Mouse (Mus musculus) MEL (cell line): ENCODE results near the gene Rasip1. TPM values are rescaled to one million over a fixed set of nuclear protein-coding genes. Genes with fewer than 3 reads are reported as not detected.

Experiments
- DNase-seq: peaks from one replicate; pipeline ENCODE4 v3.0.0; 2011; ENCODE audit warnings: low read depth, low spot score
- H3K27ac ChIP-seq: 2 replicates; pipeline ENCODE4 v1.5.1; 2012; ENCODE audit warnings: low read depth, mild to moderate bottlenecking, control low read depth, low read length, moderate library complexity; ENCODE audit not compliant: control insufficient read depth
- H3K27me3 ChIP-seq, 2 experiments: fragments of 150-350 bp in 1 of 2; sonication (generic) in 1 of 2; 2 replicates each; pipeline ENCODE4 v1.6.1; 2012; ENCODE audit warnings: low read length in 2 of 2, mild to moderate bottlenecking in 2 of 2, improper control_type of control experiment in 1 of 2, moderate library complexity in 1 of 2; ENCODE audit not compliant: insufficient read depth in 2 of 2, control insufficient read depth in 1 of 2
- H3K36me3 ChIP-seq, 2 experiments: 2 replicates each; pipeline ENCODE4 v1.6.1; 2012 to 2014; ENCODE audit warnings: low read length in 2 of 2, improper control_type of control experiment in 1 of 2, inconsistent platforms in 1 of 2, mild to moderate bottlenecking in 1 of 2; ENCODE audit not compliant: insufficient read depth in 2 of 2, control insufficient read depth in 1 of 2
- H3K4me1 ChIP-seq, 2 experiments: fragments of 150-350 bp in 1 of 2; sonication (generic) in 1 of 2; 2 replicates each; pipeline ENCODE4 v1.6.1; 2012; ENCODE audit warnings: low read length in 2 of 2, improper control_type of control experiment in 1 of 2, mild to moderate bottlenecking in 1 of 2; ENCODE audit not compliant: insufficient read depth in 2 of 2, control insufficient read depth in 1 of 2
- H3K4me3 ChIP-seq, 2 experiments: fragments of 150-350 bp in 1 of 2; sonication (generic) in 1 of 2; 2 replicates each; pipeline ENCODE4 v1.5.1; 2012; ENCODE audit warnings: low read depth in 2 of 2, low read length in 2 of 2, mild to moderate bottlenecking in 2 of 2, moderate library complexity in 2 of 2, control low read depth in 1 of 2, improper control_type of control experiment in 1 of 2; ENCODE audit not compliant: control insufficient read depth in 1 of 2, insufficient read depth in 1 of 2
- H3K79me2 ChIP-seq: 2 replicates; pipeline ENCODE4 v1.6.1; 2012; ENCODE audit warnings: mild to moderate bottlenecking, low read length, moderate library complexity; ENCODE audit not compliant: control insufficient read depth, poor library complexity, insufficient read depth
- H3K9ac ChIP-seq: 2 replicates; pipeline ENCODE4 v1.6.1; 2012; ENCODE audit warnings: low read depth, mild to moderate bottlenecking, control low read depth, low read length, moderate library complexity; ENCODE audit not compliant: control insufficient read depth, poor library complexity, severe bottlenecking
- H3K9me3 ChIP-seq: fragments of 150-350 bp; sonication (generic); replicated peaks from 2 replicates; pipeline ENCODE4 v1.6.1; 2012; ENCODE audit warnings: mild to moderate bottlenecking, low read length, improper control_type of control experiment, moderate library complexity; ENCODE audit not compliant: insufficient read depth
- BHLHE40 ChIP-seq: IDR thresholded peaks from 2 replicates; pipeline ENCODE4 v1.6.1; 2012; ENCODE audit warnings: low read depth, mild to moderate bottlenecking, inconsistent platforms, low read length, improper control_type of control experiment, borderline replicate concordance
- CHD2 ChIP-seq: IDR thresholded peaks from 2 replicates; pipeline ENCODE4 v1.6.1; 2011; ENCODE audit warnings: low read length, improper control_type of control experiment
- CTCF ChIP-seq, 3 experiments: IDR thresholded peaks in 2 of 3; conservative IDR thresholded peaks in 1 of 3; 2 replicates each; pipeline ENCODE4 v1.5.1; 2011 to 2012; ENCODE audit warnings: low read length in 3 of 3, low read depth in 2 of 3, mild to moderate bottlenecking in 2 of 3, improper control_type of control experiment in 1 of 3, inconsistent platforms in 1 of 3, mixed read lengths in 1 of 3, moderate library complexity in 1 of 3; ENCODE audit not compliant: control insufficient read depth in 1 of 3, insufficient read depth in 1 of 3, poor library complexity in 1 of 3, severe bottlenecking in 1 of 3
- ELF1 ChIP-seq: IDR thresholded peaks from 2 replicates; pipeline ENCODE4 v1.6.1; 2014; ENCODE audit warnings: low read depth, mild to moderate bottlenecking, inconsistent platforms, low read length, improper control_type of control experiment, moderate library complexity
- EP300 ChIP-seq, 2 experiments: IDR thresholded peaks; 2 replicates each; pipeline ENCODE4 v1.6.1; 2011; ENCODE audit warnings: improper control_type of control experiment in 2 of 2, low read length in 2 of 2, low read depth in 1 of 2, mild to moderate bottlenecking in 1 of 2
- GABPA ChIP-seq: IDR thresholded peaks from 2 replicates; pipeline ENCODE4 v1.6.1; 2012; ENCODE audit warnings: low read depth, mild to moderate bottlenecking, inconsistent platforms, low read length, improper control_type of control experiment, moderate library complexity
- JUND ChIP-seq: IDR thresholded peaks from 2 replicates; pipeline ENCODE4 v1.6.1; 2011; ENCODE audit warnings: low read depth, mild to moderate bottlenecking, improper control_type of control experiment, low read length
- MAFK ChIP-seq: IDR thresholded peaks from 2 replicates; pipeline ENCODE4 v1.6.1; 2011; ENCODE audit warnings: low read depth, mild to moderate bottlenecking, low read length, improper control_type of control experiment, borderline replicate concordance
- MAX ChIP-seq: IDR thresholded peaks from 2 replicates; pipeline ENCODE4 v1.6.1; 2011; ENCODE audit warnings: low read length, improper control_type of control experiment
- MAZ ChIP-seq: IDR thresholded peaks from 2 replicates; pipeline ENCODE4 v1.6.1; 2012; ENCODE audit warnings: low read depth, mild to moderate bottlenecking, inconsistent platforms, low read length, improper control_type of control experiment
- MEF2A ChIP-seq: IDR thresholded peaks from 2 replicates; pipeline ENCODE4 v1.6.1; 2014; ENCODE audit warnings: low read depth, mild to moderate bottlenecking, inconsistent platforms, low read length, improper control_type of control experiment; ENCODE audit not compliant: poor library complexity, insufficient replicate concordance, severe bottlenecking; ENCODE audit errors: extremely low read depth
- MXI1 ChIP-seq: IDR thresholded peaks from 2 replicates; pipeline ENCODE4 v1.6.1; 2011; ENCODE audit warnings: mild to moderate bottlenecking, low read depth, low read length, improper control_type of control experiment
- MYB ChIP-seq: IDR thresholded peaks from 2 replicates; pipeline ENCODE4 v1.6.1; 2011; ENCODE audit warnings: mild to moderate bottlenecking, low read depth, low read length, improper control_type of control experiment
- MYC ChIP-seq: IDR thresholded peaks from 2 replicates; pipeline ENCODE4 v1.6.1; 2011; ENCODE audit warnings: low read depth, mild to moderate bottlenecking, low read length, improper control_type of control experiment, moderate library complexity
- NELFE ChIP-seq: IDR thresholded peaks from 2 replicates; pipeline ENCODE4 v1.6.1; 2011; ENCODE audit warnings: low read depth, low read length, improper control_type of control experiment
- POLR2A ChIP-seq, 2 experiments: IDR thresholded peaks; 2 replicates each; pipeline ENCODE4 v1.6.1; 2011 to 2012; ENCODE audit warnings: low read length in 2 of 2, mild to moderate bottlenecking in 2 of 2, control low read depth in 1 of 2, improper control_type of control experiment in 1 of 2, low read depth in 1 of 2, moderate library complexity in 1 of 2; ENCODE audit not compliant: control insufficient read depth in 1 of 2, insufficient read depth in 1 of 2, poor library complexity in 1 of 2
- POLR2AphosphoS2 ChIP-seq: IDR thresholded peaks from 2 replicates; pipeline ENCODE4 v1.6.1; 2011; ENCODE audit warnings: low read length, improper control_type of control experiment
- RCOR1 ChIP-seq: IDR thresholded peaks from 2 replicates; pipeline ENCODE4 v1.6.1; 2012; ENCODE audit warnings: low read depth, mild to moderate bottlenecking, inconsistent platforms, low read length, improper control_type of control experiment
- TBP ChIP-seq: IDR thresholded peaks from 2 replicates; pipeline ENCODE4 v1.8.0; 2011; ENCODE audit warnings: low read depth, low read length, improper control_type of control experiment
- UBTF ChIP-seq: IDR thresholded peaks from 2 replicates; pipeline ENCODE4 v1.6.1; 2012; ENCODE audit warnings: low read depth, mild to moderate bottlenecking, inconsistent platforms, low read length, improper control_type of control experiment, moderate library complexity, borderline replicate concordance; ENCODE audit not compliant: insufficient read depth
- USF2 ChIP-seq, 2 experiments: IDR thresholded peaks; 2 replicates each; pipeline ENCODE4 v1.6.1; 2011 to 2012; ENCODE audit warnings: improper control_type of control experiment in 2 of 2, low read length in 2 of 2, borderline replicate concordance in 1 of 2, inconsistent platforms in 1 of 2, low read depth in 1 of 2, mild to moderate bottlenecking in 1 of 2; ENCODE audit not compliant: insufficient read depth in 1 of 2
- ZC3H11A ChIP-seq: IDR thresholded peaks from 2 replicates; pipeline ENCODE4 v1.6.1; 2012; ENCODE audit warnings: low read depth, mild to moderate bottlenecking, inconsistent platforms, low read length, improper control_type of control experiment
- ZNF384 ChIP-seq: IDR thresholded peaks from 2 replicates; pipeline ENCODE4 v1.6.1; 2012; ENCODE audit warnings: low read depth, mild to moderate bottlenecking, inconsistent platforms, low read length, improper control_type of control experiment
- polyA plus RNA-seq, 2 experiments: library from polyadenylated mRNA; stranded (reverse) in 1 of 2; unstranded in 1 of 2; fragments of >175 nt in 1 of 2; fragments of >200 nt in 1 of 2; gene quantifications; 2 replicates each; pipeline versions ENCODE4 v1.2.1 to v1.2.4; 2012; ENCODE audit warnings: low replicate concordance in 2 of 2, low read depth in 1 of 2; ENCODE audit not compliant: insufficient read length in 2 of 2, insufficient read depth in 1 of 2, missing spikeins in 1 of 2
- total RNA-seq: library from RNA; depleted of rRNA; stranded (reverse); fragments of 300-350 nt; gene quantifications from 2 replicates; pipeline ENCODE4 v1.2.3, GENCODE M21; 2012

Rasip1 gene
- total and polyA plus RNA-seq, 3 experiments: 0.65 to 1.1 TPM; not detected in 1

DNA sequence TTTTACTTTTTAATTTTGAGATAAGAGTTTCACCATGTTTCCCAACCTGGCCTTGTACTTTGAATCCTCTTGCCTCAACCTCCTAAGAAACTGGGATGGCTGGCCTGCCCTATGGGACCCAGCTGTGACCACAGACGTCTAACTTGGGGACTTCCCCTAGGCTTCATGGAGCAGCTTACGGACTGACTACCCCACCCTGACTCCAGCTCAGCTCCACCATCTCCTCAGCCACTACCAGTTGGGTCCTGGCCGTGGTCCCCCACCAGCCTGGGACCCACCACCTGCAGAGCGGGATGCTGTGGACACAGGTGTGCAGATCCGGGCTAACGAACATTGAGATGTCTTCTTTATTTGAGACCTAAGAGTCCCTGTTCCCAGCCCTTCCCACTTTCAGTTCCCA is 10.4 kb downstream of the Rasip1 start:
- Histone ChIP-seq H3K4me1 (peaks cover 0 to 10% of the 10 kb centered on the region in 2 experiments; a peak in 2 of 4 replicates), H3K4me3 (no peak overlapping the region), H3K9ac (no peak overlapping the region), H3K27me3 (no peaks in the 10 kb centered on the region), H3K9me3 (no peaks in the 10 kb centered on the region), H3K36me3 (peaks cover 0 to 4% of the 10 kb centered on the region in 2 experiments; a peak in 1 of 4 replicates), H3K27ac (no peak overlapping the region), H3K79me2 (no peaks in the 10 kb centered on the region)
- DNase-seq: no peak
- TF ChIP-seq TBP (no peak), CHD2 (no peak), MXI1 (no peak), MAFK (no peak), MYC (no peak), BHLHE40 (no peak), MYB (no peak), GABPA (no peak), MEF2A (no peak), POLR2A (IDR thresholded peaks at IDR 0.05; ENCODE audit: control insufficient read depth in 1 of 2, insufficient read depth in 1 of 2, low read depth in 1 of 2, low read length in 2 of 2, poor library complexity in 1 of 2) (no peak), USF2 (IDR thresholded peaks at IDR 0.05; ENCODE audit: borderline replicate concordance in 1 of 2, insufficient read depth in 1 of 2, low read depth in 1 of 2, low read length in 2 of 2) (no peak), EP300 (IDR thresholded peaks at IDR 0.05; ENCODE audit: low read depth in 1 of 2, low read length in 2 of 2) (no peak), NELFE (no peak)

GRCm38 (mm10) chr7:45638623-45639401 is 11.5 kb downstream of the Rasip1 start:
- no peaks in the 10 kb centered on the region for H3K27me3 ChIP-seq
- no peak for DNase-seq
- H3K4me1 ChIP-seq: peaks cover 0 to 10% of the 10 kb centered on the region in 2 experiments; a peak in 2 of 4 replicates
- TF ChIP-seq MAFK: no peak
- TF ChIP-seq JUND: no peak
- TF ChIP-seq MYC: no peak
- no peak for TF ChIP-seq UBTF
- no peak for TF ChIP-seq ZC3H11A
- TF ChIP-seq CTCF (IDR thresholded peaks at IDR 0.05 in 2 of 3, conservative IDR thresholded peaks at IDR 0.05 in 1 of 3; ENCODE audit: control insufficient read depth in 1 of 3, insufficient read depth in 1 of 3, low read depth in 2 of 3, low read length in 3 of 3, poor library complexity in 1 of 3, severe bottlenecking in 1 of 3): no peak
- TF ChIP-seq MAX: no peak
- no peak for TF ChIP-seq RCOR1
- TF ChIP-seq MAZ: no peak
- no peak for TF ChIP-seq ELF1
- no peak for TF ChIP-seq ZNF384
- TF ChIP-seq BHLHE40: no peak
- TF ChIP-seq TBP: no peak
- TF ChIP-seq MYB: no peak
- no peak for TF ChIP-seq MXI1
- no peak for TF ChIP-seq MEF2A
- no peak for TF ChIP-seq POLR2AphosphoS2
- no peak for TF ChIP-seq GABPA
- no peak for TF ChIP-seq EP300 (IDR thresholded peaks at IDR 0.05; ENCODE audit: low read depth in 1 of 2, low read length in 2 of 2)
- H3K27ac ChIP-seq: no peak overlapping the region
- no peaks in the 10 kb centered on the region for H3K9me3 ChIP-seq
- no peak overlapping the region for H3K9ac ChIP-seq
- no peaks in the 10 kb centered on the region for H3K79me2 ChIP-seq
- H3K36me3 ChIP-seq: peaks cover 0 to 4% of the 10 kb centered on the region in 2 experiments; a peak in 1 of 4 replicates
- no peak overlapping the region for H3K4me3 ChIP-seq
